Mouse (Mus musculus) neural tube, embryonic 12.5 days (tissue): ENCODE results near the gene Pabpc4. TPM values are rescaled to one million over a fixed set of nuclear protein-coding genes. Genes with fewer than 3 reads are reported as not detected.

Source experiments
- ATAC-seq: fragments of 200-750 bp; cut with Nextera tagmentation; 2 replicates; pipeline ENCODE4 v1.8.0; 2017; ENCODE audit warnings: low read depth, mild to moderate bottlenecking, moderate TSS enrichment, moderate library complexity; ENCODE audit not compliant: low FRiP score
- H3K27ac ChIP-seq: fragments of 300-500 bp; sonication (generic); 2 replicates; pipeline ENCODE4 v1.5.1; 2016
- H3K27me3 ChIP-seq: fragments of 300-500 bp; sonication (generic); replicated peaks from 2 replicates; pipeline ENCODE4 v1.6.1; 2016; ENCODE audit warnings: mild to moderate bottlenecking
- H3K36me3 ChIP-seq: fragments of 300-500 bp; sonication (generic); 2 replicates; pipeline ENCODE4 v1.6.1; 2016; ENCODE audit warnings: mild to moderate bottlenecking
- H3K4me1 ChIP-seq: fragments of 300-500 bp; sonication (generic); 2 replicates; pipeline ENCODE4 v1.6.1; 2016
- H3K4me2 ChIP-seq: fragments of 300-500 bp; sonication (generic); replicated peaks from 2 replicates; pipeline ENCODE4 v1.6.1; 2016; ENCODE audit warnings: mild to moderate bottlenecking
- H3K4me3 ChIP-seq: fragments of 300-500 bp; sonication (generic); 2 replicates; pipeline ENCODE4 v1.5.1; 2016
- H3K9ac ChIP-seq: fragments of 300-500 bp; sonication (generic); 2 replicates; pipeline ENCODE4 v1.6.1; 2016; ENCODE audit warnings: mild to moderate bottlenecking
- H3K9me3 ChIP-seq: fragments of 300-500 bp; sonication (generic); 2 replicates; pipeline ENCODE4 v1.6.1; 2016; ENCODE audit warnings: mild to moderate bottlenecking
- WGBS: fragments of 180-500 bp; shearing (Covaris S2); methylation state at CpG from one replicate; pipeline ENCODE4 v1.1.7; 2016; 5-methylcytosine and 5-hydroxymethylcytosine counted together
- polyA plus RNA-seq: library from polyadenylated mRNA; unstranded; fragments of >200 nt; fragmentation: Nextera tagmentation; extraction: Ambion mirVana; gene quantifications from 2 replicates; pipeline ENCODE4 v1.2.1, GENCODE M21; 2016

Pabpc4 gene
- polyA plus RNA-seq, 1 experiment from 2014 or later: 27.5 TPM

DNA sequence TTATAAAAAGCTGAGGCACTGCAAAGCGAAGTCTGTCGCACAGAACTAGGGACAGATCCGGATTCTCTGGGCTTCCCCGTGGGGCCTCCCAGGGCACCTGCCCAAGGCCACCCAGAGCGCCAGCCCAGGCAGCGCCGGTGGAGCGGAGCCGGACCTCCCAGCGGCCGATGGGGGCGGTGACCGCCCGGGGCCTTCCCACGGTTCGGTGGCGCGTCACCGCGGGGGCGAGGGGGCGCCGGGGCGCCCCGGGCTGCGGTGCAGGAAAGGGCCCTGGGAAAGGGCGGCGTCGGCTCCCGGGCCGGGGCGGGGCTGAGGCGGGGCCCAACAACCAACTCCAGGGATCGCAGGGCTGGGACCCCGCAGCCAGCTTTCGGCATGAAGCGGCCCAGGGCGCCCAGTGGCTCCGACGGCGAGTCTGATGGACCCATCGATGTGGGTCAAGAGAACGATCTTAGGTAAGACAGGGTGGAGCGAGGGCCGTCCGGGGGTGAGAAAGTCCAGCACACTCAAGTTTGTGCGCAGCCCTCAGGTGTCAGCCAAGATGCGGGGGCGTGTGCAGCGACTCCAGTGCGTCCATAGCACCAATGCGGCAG, 28.6 kb upstream of the Pabpc4 start, which contains the start of gene Heyl:
Heyl (plus strand) TSS at position 65 of the 593 bp plus-strand sequence.
- H3K4me2 ChIP-seq: peak within 1 kb of the TSS; percentile 83
- peak within 1 kb of the TSS; percentile 38 for H3K4me3 ChIP-seq
- peak within 1 kb of the TSS; percentile 54 for H3K9ac ChIP-seq
- H3K27ac ChIP-seq: no peak within 1 kb of the TSS
- 2% methylated on average over 52 of the region's 52 CpGs for WGBS
- no peaks in the 10 kb centered on the region for H3K36me3 ChIP-seq
- H3K9me3 ChIP-seq: no peaks in the 10 kb centered on the region
- H3K27me3 ChIP-seq: peaks cover 33% of the 10 kb centered on the region
- peak; percentile 37; the same call in 1 of the 2 replicates for ATAC-seq
- peaks cover 26% of the 10 kb centered on the region for H3K4me1 ChIP-seq

DNA sequence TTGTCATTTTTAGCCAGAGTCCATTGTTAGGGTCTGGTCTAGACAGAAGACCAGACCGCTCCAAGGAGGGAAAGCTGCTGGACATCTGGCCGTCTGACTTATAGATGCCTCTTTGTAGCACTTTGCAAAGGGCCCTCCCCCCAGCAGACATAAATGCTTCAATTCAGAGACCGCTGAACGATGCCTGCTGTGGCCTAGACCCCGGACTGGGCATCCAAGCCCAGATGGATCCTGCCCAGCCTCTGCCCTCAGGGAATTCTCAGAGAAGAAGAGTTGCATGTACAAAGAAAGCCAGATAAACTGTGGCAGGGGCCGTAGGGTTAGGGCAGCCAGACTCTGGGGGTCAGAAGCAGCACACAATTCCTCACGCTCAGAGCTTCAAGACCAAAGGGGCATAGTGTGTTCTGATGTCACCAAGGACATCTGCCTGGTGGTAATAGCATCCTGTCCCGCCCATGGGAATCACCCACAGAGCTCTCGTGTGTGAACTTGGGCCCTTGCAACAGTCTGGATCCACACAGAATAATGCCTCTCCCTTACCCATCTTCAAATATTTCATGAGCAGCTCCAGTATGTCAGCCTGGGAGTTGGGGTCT, 26.2 kb upstream of the Pabpc4 start:
- Histone ChIP-seq H3K36me3 (no peaks in the 10 kb centered on the region), H3K9ac (no peak overlapping the region), H3K4me3 (no peak overlapping the region), H3K9me3 (no peaks in the 10 kb centered on the region), H3K27me3 (peaks cover 40% of the 10 kb centered on the region), H3K27ac (no peak overlapping the region), H3K4me2 (peak overlapping the region; percentile 36), H3K4me1 (peaks cover 37% of the 10 kb centered on the region)
- 29% methylated on average over 9 of the region's 9 CpGs for WGBS
- no peak for ATAC-seq

DNA sequence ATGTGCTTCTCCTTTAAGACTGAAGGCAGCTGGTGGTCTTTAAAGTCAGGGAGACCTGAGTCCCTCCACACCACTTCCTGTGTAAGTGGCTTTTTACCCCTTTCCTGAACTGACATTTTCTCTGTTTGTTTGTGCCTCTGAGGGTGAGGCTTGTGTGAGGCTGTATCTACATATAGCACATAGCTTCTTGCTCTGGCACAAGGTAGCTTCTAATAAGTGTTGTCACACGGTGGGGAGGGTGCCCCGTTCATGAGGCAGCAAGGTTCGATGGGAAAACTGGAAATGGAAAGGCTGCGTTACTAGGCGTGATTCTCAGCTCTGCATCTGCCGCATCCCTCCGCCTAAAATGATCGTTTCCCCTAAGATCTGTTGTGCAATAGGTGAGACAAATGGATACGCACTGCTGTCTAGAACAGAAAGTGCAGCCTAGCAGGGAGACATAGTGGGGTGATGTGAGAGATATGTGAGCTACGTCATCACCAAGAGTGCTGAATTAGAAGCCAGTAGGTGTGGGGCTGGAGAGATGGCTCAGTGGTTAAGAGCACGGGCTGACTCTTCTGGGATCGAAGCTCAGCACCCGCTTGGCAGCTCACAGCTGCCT, 25.6 kb upstream of the Pabpc4 start:
- WGBS: 84% methylated on average over 13 of the region's 13 CpGs
- Histone ChIP-seq H3K4me1 (peaks cover 37% of the 10 kb centered on the region), H3K9ac (no peak overlapping the region), H3K27ac (no peak overlapping the region), H3K36me3 (no peaks in the 10 kb centered on the region), H3K4me2 (peak overlapping the region; percentile 36), H3K27me3 (peaks cover 40% of the 10 kb centered on the region), H3K4me3 (no peak overlapping the region), H3K9me3 (no peaks in the 10 kb centered on the region)
- ATAC-seq: no peak

DNA sequence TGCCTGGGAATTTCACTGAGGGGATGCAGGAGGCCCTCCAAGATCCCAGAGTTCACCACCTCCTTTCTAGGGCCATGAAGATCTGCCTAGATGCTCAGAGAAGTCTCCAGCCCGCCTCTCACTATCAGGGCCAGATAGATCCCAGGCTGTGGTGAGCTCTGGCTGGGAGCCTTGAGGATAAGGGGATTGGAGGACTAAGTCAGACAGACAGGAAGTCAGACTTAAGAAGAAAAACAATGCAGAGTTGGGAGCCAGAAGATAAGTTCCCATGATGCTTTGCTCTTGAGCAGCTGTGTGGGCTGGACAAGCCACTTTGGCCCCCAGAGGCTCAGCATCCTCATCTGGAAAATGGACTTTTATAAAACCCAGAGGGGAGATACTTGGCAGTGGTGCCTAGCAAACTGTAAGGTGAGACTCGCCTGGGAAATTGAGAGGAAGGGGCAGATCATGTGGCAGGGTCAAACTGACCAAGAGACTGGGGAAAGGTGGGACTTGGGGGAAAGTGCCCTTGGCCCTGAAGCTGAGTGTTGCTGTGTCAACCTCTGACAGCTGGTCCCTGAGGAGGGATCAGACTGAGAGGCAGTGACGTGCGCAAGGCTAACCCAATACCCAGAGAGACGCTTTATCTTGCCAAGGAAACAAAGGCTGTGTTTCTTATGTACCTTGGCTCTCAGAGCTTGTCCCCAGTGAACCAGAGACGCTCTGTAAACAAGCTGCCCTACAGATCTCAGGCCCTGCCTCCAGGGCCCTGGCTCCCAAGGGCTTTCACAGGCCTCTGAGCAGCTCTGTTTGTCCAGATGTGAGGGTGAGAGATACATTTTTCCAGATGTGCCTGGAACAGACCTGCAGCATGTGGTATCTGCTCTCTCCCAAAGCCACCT, 24.5 kb upstream of the Pabpc4 start:
- Histone ChIP-seq H3K4me3 (no peak overlapping the region), H3K27ac (no peak overlapping the region), H3K27me3 (peaks cover 33% of the 10 kb centered on the region), H3K9ac (no peak overlapping the region), H3K9me3 (no peaks in the 10 kb centered on the region), H3K4me2 (peak overlapping the region; percentile 36), H3K4me1 (peaks cover 37% of the 10 kb centered on the region), H3K36me3 (no peaks in the 10 kb centered on the region)
- no peak for ATAC-seq
- WGBS: 60% methylated on average over 6 of the region's 6 CpGs

DNA sequence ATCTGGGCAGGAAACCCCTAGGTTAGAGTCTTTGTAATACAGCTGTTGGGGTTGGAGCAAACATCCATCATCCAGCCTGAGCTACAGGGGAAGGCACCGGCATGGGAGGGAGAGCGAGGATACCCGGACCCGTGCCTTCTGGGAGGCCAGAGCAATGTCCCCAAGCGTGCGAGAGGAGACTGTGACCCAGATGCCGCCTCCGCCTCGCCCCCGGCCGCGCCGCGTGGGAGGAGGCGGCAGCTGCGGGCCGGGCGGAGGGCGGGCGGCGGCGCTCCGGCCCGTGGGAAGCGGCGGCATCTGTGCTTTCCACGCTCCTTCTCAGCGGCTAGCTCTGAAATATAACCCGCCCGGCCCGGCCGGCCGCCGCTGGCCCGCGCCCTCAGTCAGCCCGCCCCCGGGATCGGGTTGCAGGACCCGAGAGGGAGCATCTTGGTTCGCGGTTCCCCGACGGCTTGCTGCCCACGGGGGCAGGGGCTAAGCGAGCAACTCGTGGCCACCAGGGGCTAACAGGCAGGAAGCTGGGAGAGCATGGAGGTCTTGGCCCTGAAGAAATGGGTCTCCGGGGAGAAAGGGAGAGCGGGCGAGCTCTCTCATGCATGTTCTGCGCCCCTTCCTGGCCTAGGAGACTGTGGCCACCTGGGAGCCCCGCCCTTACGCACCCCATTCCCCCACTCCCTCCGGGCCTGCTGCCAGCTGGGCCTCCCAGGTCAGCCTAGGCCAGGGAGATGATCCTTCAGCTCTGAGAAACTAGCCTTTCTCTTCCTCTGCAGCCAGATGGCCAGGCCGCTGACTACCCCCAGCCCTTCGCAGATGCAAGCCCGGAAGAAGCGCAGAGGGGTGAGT, 22.6 kb upstream of the Pabpc4 start:
- Histone ChIP-seq H3K27ac (no peak overlapping the region), H3K4me3 (peak overlapping the region; percentile 30), H3K9me3 (no peaks in the 10 kb centered on the region), H3K27me3 (peaks cover 14% of the 10 kb centered on the region), H3K9ac (peak overlapping the region; percentile 55), H3K4me1 (peaks cover 23% of the 10 kb centered on the region), H3K4me2 (peak overlapping the region; percentile 69), H3K36me3 (no peaks in the 10 kb centered on the region)
- peak; percentile 56 for ATAC-seq
- WGBS: 4% methylated on average over 52 of the region's 58 CpGs

DNA sequence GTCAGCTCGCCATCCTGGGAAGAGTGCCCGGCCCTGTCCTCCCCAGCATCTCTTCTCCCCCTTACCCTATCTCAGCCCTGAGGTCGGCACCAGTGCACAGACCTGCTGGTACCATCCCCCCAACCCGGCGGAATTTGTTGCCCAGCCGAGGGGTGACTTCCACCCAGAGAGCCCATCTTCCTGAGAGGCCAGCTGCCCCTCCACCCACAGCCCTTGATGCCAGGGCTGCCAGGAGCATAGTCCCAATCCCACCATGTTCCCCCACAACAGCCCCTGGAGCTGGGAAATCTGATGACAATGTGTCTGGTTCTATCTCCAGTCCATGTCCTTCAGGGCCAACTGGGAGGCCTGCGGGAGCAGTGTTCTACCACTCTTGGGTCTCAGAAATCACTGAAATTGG, 15.9 kb upstream of the Pabpc4 start:
- WGBS: 85% methylated on average over 7 of the region's 7 CpGs
- H3K27ac ChIP-seq: no peak overlapping the region

DNA sequence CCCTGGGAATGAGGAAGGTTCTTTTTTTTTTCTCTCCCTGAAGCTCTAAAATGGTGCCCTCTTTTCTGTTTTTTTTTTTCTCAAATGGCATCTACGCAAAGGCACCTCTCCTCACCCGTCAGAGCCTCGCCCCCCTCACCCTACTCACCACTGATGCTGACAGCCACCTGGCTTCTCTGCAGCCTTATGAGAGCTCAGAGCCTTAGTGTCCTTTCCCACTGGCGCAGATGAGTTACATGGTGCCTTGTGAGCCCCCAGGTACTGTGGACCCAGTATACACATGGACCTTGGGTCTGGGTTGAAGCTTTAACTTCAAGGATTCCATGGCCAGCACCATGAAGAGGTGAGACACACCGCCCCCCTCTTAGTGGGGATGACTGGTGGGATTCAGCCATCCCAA, 15.5 kb upstream of the Pabpc4 start:
- no peaks in the 10 kb centered on the region for H3K36me3 ChIP-seq
- H3K9ac ChIP-seq: no peak overlapping the region
- H3K27ac ChIP-seq: no peak overlapping the region
- WGBS: 93% methylated on average over 5 of the region's 5 CpGs
- no peak for ATAC-seq
- no peaks in the 10 kb centered on the region for H3K4me1 ChIP-seq
- H3K4me3 ChIP-seq: no peak overlapping the region
- H3K4me2 ChIP-seq: no peak overlapping the region
- H3K27me3 ChIP-seq: no peaks in the 10 kb centered on the region; the same call in 1 of the 2 replicates
- H3K9me3 ChIP-seq: no peaks in the 10 kb centered on the region

More for the DNA sequence above, 15.9 kb upstream of the Pabpc4 start:
- Histone ChIP-seq H3K4me2 (no peak overlapping the region), H3K9ac (no peak overlapping the region), H3K4me3 (no peak overlapping the region), H3K9me3 (no peaks in the 10 kb centered on the region), H3K27me3 (no peaks in the 10 kb centered on the region; the same call in 1 of the 2 replicates), H3K36me3 (no peaks in the 10 kb centered on the region), H3K4me1 (no peaks in the 10 kb centered on the region)
- no peak for ATAC-seq

DNA sequence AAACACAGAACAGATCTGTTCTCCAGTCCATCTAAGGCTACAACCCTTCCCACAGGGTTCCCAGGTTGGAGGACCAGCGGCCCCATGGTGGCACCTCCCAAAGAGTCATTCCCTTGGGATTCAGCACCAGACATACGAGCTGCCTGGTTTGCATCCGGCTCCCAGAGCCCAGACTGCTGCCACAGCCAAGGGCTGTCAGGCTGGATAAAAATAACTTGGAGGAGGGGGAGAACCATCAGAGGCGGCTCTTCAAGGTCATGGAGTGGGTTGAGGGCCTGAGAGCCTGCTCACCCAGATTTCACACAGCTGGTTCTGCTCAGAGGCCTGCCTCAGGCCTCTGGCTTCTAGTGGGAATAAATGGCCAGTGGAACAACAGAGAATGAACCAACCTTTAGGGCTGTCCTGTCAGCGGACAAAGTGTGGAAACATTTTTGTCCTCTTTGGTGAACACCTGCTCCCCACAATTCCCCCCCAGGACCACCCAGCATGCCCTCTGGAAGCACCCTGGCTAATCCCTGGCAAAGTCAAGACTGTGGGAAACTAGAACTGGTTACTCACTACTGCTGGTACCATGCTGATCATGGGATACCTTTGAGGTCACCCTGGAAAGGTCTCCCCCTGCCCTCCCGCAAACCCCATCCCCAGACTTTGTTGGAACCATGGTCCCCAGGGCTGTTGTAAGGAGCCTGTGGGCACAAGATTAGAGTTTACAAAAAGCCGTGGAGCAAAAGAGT, 14.8 kb upstream of the Pabpc4 start:
- WGBS: 67% methylated on average over 7 of the region's 7 CpGs
- Histone ChIP-seq H3K27me3 (no peaks in the 10 kb centered on the region; the same call in 1 of the 2 replicates), H3K4me1 (no peaks in the 10 kb centered on the region), H3K9me3 (no peaks in the 10 kb centered on the region), H3K4me3 (no peak overlapping the region), H3K9ac (no peak overlapping the region), H3K27ac (no peak overlapping the region), H3K36me3 (no peaks in the 10 kb centered on the region), H3K4me2 (no peak overlapping the region)
- no peak for ATAC-seq

DNA sequence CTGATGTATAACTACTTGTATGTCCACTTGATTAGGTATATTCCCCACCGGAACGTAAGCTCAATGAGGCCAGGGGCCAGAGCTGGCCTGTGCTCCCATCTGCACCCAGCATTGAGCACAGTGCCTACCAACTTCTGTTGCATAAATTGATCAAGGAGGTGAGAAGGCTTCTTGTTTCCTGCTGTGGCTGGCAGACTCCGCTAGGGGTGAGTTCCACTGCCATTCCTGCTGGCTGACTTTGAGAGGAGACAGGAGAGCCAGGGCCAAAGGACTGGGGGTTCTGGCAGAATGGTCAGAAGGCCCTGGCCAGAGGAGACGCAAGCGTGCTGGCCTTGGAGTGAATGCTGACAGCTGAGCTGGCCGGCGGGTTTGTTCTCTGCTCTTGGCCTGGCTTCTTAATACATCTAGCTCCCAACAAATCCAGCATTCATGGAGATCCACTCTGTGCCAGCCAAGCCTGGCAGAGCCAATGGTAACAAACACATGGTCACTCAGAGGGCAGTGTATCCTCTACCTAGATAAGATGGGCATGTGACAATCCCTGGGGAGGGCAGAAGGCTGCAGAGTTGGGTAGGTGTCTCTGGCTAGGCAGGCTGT, 13.1 kb upstream of the Pabpc4 start:
- no peak overlapping the region for H3K9ac ChIP-seq
- no peak overlapping the region for H3K4me3 ChIP-seq
- 80% methylated on average over 7 of the region's 7 CpGs for WGBS

DNA sequence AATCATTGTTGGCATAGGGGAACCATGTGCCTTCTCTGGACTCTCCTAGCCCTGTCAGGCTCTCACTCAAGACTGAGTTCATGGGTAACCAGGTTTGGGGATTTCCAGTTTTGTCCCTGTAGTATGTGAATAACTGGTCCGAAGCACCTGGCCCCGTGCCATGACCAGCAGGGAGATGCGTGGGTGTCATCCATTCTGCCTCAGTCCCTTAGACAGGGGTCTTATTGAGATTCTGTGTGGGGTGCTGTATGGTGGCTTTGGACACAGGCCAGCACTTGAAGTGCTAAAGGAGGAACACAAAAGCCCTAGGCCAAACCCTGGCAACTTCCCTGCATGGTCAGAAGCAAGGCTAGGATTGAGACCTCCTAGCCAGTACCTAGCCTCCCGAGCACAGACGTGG, 9.9 kb upstream of the Pabpc4 start:
- 73% methylated on average over 5 of the region's 5 CpGs for WGBS
- no peak overlapping the region for H3K4me2 ChIP-seq
- H3K9me3 ChIP-seq: no peaks in the 10 kb centered on the region
- no peak overlapping the region for H3K4me3 ChIP-seq
- no peaks in the 10 kb centered on the region for H3K4me1 ChIP-seq
- no peak overlapping the region for H3K9ac ChIP-seq
- H3K27me3 ChIP-seq: no peaks in the 10 kb centered on the region
- H3K27ac ChIP-seq: no peak overlapping the region
- no peak for ATAC-seq
- no peaks in the 10 kb centered on the region for H3K36me3 ChIP-seq

More for the DNA sequence above, 13.1 kb upstream of the Pabpc4 start:
- no peak for ATAC-seq
- Histone ChIP-seq H3K4me1 (no peaks in the 10 kb centered on the region), H3K27me3 (no peaks in the 10 kb centered on the region), H3K4me2 (no peak overlapping the region), H3K9me3 (no peaks in the 10 kb centered on the region), H3K27ac (no peak overlapping the region), H3K36me3 (no peaks in the 10 kb centered on the region)

DNA sequence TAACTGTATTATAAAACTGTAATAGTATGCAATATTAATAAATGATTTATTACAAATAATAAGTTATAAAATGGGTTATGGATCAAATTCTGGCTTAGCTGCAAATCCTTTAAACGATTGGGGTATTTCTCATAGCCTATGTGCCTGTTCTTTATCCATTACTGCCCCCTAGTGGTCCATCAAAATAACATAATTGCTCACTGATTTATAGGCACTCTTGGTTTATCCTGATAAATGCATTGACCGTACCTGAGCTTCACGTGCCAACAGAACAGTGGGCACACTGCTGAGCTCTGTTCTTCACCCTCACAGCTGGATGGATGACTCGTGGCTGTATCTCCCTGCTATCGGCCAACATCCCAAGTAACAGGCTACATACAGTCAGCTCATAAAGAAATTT, 7.5 kb upstream of the Pabpc4 start:
- no peak overlapping the region for H3K4me3 ChIP-seq
- 18% methylated on average over 5 of the region's 5 CpGs for WGBS
- peak; percentile 21; the same call in 1 of the 2 replicates for ATAC-seq
- H3K4me1 ChIP-seq: no peaks in the 10 kb centered on the region
- no peak overlapping the region for H3K9ac ChIP-seq
- H3K36me3 ChIP-seq: no peaks in the 10 kb centered on the region
- no peak overlapping the region for H3K27ac ChIP-seq
- no peak overlapping the region for H3K4me2 ChIP-seq
- no peaks in the 10 kb centered on the region for H3K9me3 ChIP-seq
- no peaks in the 10 kb centered on the region for H3K27me3 ChIP-seq
